Mouse (Mus musculus): ENCODE results near the gene Ctrc. TPM values are rescaled to one million over a fixed set of nuclear protein-coding genes. Genes with fewer than 3 reads are reported as not detected.

Gene Ctrc
- total and polyA plus RNA-seq, 3 experiments: not detected

DNA sequence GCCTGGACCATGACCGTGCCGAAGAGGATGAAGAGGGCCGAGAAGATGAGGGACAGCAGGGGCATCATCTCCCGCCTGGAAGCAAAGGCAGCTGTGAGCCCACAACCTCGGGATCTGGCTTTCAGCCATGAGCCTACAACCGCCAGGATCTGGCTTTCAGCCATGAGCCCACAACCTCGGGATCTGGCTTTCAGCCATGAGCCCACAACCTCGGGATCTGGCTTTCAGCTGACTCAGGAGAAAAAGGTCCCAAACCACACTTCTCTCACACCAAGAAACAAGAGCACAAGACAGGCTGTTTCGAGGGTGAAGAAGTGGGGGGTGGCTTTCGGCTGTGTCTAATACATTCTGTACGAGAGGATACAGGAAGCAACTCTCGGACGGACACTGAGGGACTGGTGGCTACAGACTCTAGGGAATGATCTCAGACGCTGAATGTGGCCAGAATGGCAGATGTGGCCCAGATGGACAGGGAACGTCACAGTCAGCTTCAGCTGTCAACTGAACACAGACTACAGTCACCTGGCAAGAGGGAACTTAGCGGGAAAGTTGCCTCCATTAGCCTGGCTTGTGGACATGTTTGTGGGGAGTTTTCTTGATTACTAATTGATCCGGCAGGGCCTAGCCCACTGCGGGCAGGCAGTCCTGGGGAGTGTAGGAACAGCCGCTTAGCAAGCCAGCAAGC is 79.3 kb downstream of the Ctrc start:
- DNase-seq (ENCODE audit: low spot score) (no peak), ATAC-seq (ENCODE audit: extremely low read depth, insufficient number of reproducible peaks, low FRiP score, poor library complexity, severe bottlenecking) (no peak)
- Histone ChIP-seq H3K27me3 (ENCODE audit: insufficient read depth, low read length) (no peaks in the 10 kb centered on the region), H3K4me1 (ENCODE audit: insufficient read depth, low read depth, low read length) (peaks cover 62% of the 10 kb centered on the region), H3K4me3 (ENCODE audit: low read depth, low read length) (peak overlapping the region; percentile 51; the same call in 1 of the 2 replicates), H3K9me3 (replicated peaks) (no peaks in the 10 kb centered on the region), H3K36me3 (replicated peaks) (peaks cover 94% of the 10 kb centered on the region)
- TF ChIP-seq TAL1 (conservative IDR thresholded peaks at IDR 0.05; ENCODE audit: low read depth, low read length) (no peak), POLR2AphosphoS5 (IDR thresholded peaks at IDR 0.05; ENCODE audit: insufficient replicate concordance, low read depth, low read length) (no peak), CTCF (IDR thresholded peaks at IDR 0.05; ENCODE audit: low read depth, low read length) (no peak), GATA1 (IDR thresholded peaks at IDR 0.05; ENCODE audit: borderline replicate concordance, low read length) (no peak), GATA2 (IDR thresholded peaks at IDR 0.05; ENCODE audit: borderline replicate concordance, low read depth, low read length) (no peak)

- Histone ChIP-seq H3K27me3 (ENCODE audit: insufficient read depth, low read length) (no peaks in the 10 kb centered on the region), H3K9me3 (replicated peaks) (no peaks in the 10 kb centered on the region), H3K4me1 (ENCODE audit: insufficient read depth, low read depth, low read length) (peaks cover 60% of the 10 kb centered on the region), H3K36me3 (replicated peaks) (peaks cover 97% of the 10 kb centered on the region), H3K4me3 (ENCODE audit: low read depth, low read length) (peak overlapping the region; percentile 51; the same call in 1 of the 2 replicates)
- peak; percentile 62 for ATAC-seq (ENCODE audit: extremely low read depth, insufficient number of reproducible peaks, low FRiP score, poor library complexity, severe bottlenecking)
- TF ChIP-seq TAL1 (conservative IDR thresholded peaks at IDR 0.05; ENCODE audit: low read depth, low read length) (no peak), POLR2AphosphoS5 (IDR thresholded peaks at IDR 0.05; ENCODE audit: insufficient replicate concordance, low read depth, low read length) (no peak), CTCF (IDR thresholded peaks at IDR 0.05; ENCODE audit: low read depth, low read length) (no peak), GATA2 (IDR thresholded peaks at IDR 0.05; ENCODE audit: borderline replicate concordance, low read depth, low read length) (no peak), GATA1 (IDR thresholded peaks at IDR 0.05; ENCODE audit: borderline replicate concordance, low read length) (no peak)
- DNase-seq (ENCODE audit: low spot score): peak; percentile 65
Measured at GRCm38 (mm10) chr4:141766316-141766667, 79.9 kb downstream of the Ctrc start.

GRCm38 (mm10) chr4:141765008-141765407 is 81.2 kb downstream of the Ctrc start:
- H3K4me1 ChIP-seq (ENCODE audit: insufficient read depth, low read depth, low read length): peaks cover 52% of the 10 kb centered on the region
- H3K27me3 ChIP-seq (ENCODE audit: insufficient read depth, low read length): no peaks in the 10 kb centered on the region
- H3K9me3 ChIP-seq (replicated peaks): no peaks in the 10 kb centered on the region
- ATAC-seq (ENCODE audit: extremely low read depth, insufficient number of reproducible peaks, low FRiP score, poor library complexity, severe bottlenecking) (no peak), DNase-seq (ENCODE audit: low spot score) (no peak)
- H3K36me3 ChIP-seq (replicated peaks): peaks cover 95% of the 10 kb centered on the region
- H3K4me3 ChIP-seq (ENCODE audit: low read depth, low read length): no peak overlapping the region
- TF ChIP-seq TAL1 (conservative IDR thresholded peaks at IDR 0.05; ENCODE audit: low read depth, low read length) (no peak), GATA2 (IDR thresholded peaks at IDR 0.05; ENCODE audit: borderline replicate concordance, low read depth, low read length) (no peak), POLR2AphosphoS5 (IDR thresholded peaks at IDR 0.05; ENCODE audit: insufficient replicate concordance, low read depth, low read length) (no peak), GATA1 (IDR thresholded peaks at IDR 0.05; ENCODE audit: borderline replicate concordance, low read length) (no peak), CTCF (IDR thresholded peaks at IDR 0.05; ENCODE audit: low read depth, low read length) (no peak)

Other genes starting within 250 kb of the Ctrc start
- not detected in 2 replicates for gene Fblim1, start 240.3 kb downstream of the Ctrc start, total RNA-seq (2014; fragmentation: Nextera tagmentation)
- 0.11 TPM in 1 of 2 replicates, not detected in the other for gene Fblim1, start 240.3 kb downstream of the Ctrc start, total RNA-seq (2017)
- not detected in 2 replicates for gene Fblim1, start 240.3 kb downstream of the Ctrc start, polyA plus RNA-seq (2012)
- not detected in 2 replicates for gene Tmem82, start 227.7 kb downstream of the Ctrc start, total RNA-seq (2014; fragmentation: Nextera tagmentation)
- 0.11 TPM in 1 of 2 replicates, not detected in the other for gene Tmem82, start 227.7 kb downstream of the Ctrc start, total RNA-seq (2017)
- not detected in 2 replicates for gene Tmem82, start 227.7 kb downstream of the Ctrc start, polyA plus RNA-seq (2012)
- gene Slc25a34, start 222.5 kb downstream of the Ctrc start, total RNA-seq (2014; fragmentation: Nextera tagmentation): not detected in 2 replicates
- 0.12 and 0.16 TPM in 2 replicates for gene Slc25a34, start 222.5 kb downstream of the Ctrc start, total RNA-seq (2017)
- not detected in 2 replicates for gene Slc25a34, start 222.5 kb downstream of the Ctrc start, polyA plus RNA-seq (2012)
- gene Plekhm2, start 181.5 kb downstream of the Ctrc start, total RNA-seq (2014; fragmentation: Nextera tagmentation): 20.2 and 29.0 TPM in 2 replicates
- 7.5 and 8.3 TPM in 2 replicates for gene Plekhm2, start 181.5 kb downstream of the Ctrc start, total RNA-seq (2017)
- 20.0 and 21.5 TPM in 2 replicates for gene Plekhm2, start 181.5 kb downstream of the Ctrc start, polyA plus RNA-seq (2012)
- gene Rsc1a1, start 160.8 kb downstream of the Ctrc start, total RNA-seq (2014; fragmentation: Nextera tagmentation): 15.0 and 22.3 TPM in 2 replicates
- gene Rsc1a1, start 160.8 kb downstream of the Ctrc start, total RNA-seq (2017): 7.3 and 9.9 TPM in 2 replicates
- gene Rsc1a1, start 160.8 kb downstream of the Ctrc start, polyA plus RNA-seq (2012): 2.4 TPM in 1 of 2 replicates, not detected in the other
- gene Ddi2, start 122.9 kb downstream of the Ctrc start, total RNA-seq (2014; fragmentation: Nextera tagmentation): 40.8 and 45.4 TPM in 2 replicates
- gene Ddi2, start 122.9 kb downstream of the Ctrc start, total RNA-seq (2017): 25.6 and 27.9 TPM in 2 replicates
- gene Ddi2, start 122.9 kb downstream of the Ctrc start, polyA plus RNA-seq (2012): 13.2 and 17.8 TPM in 2 replicates
- gene Agmat, start 99.7 kb downstream of the Ctrc start, total RNA-seq (2014; fragmentation: Nextera tagmentation): not detected in 2 replicates
- 0.05 TPM in 1 of 2 replicates, not detected in the other for gene Agmat, start 99.7 kb downstream of the Ctrc start, total RNA-seq (2017)
- gene Agmat, start 99.7 kb downstream of the Ctrc start, polyA plus RNA-seq (2012): 0.04 TPM in 1 of 2 replicates, not detected in the other
- 9.9 and 12.1 TPM in 2 replicates for gene Dnajc16, start 55.4 kb downstream of the Ctrc start, total RNA-seq (2014; fragmentation: Nextera tagmentation)
- gene Dnajc16, start 55.4 kb downstream of the Ctrc start, total RNA-seq (2017): 10.6 and 11.9 TPM in 2 replicates
- gene Dnajc16, start 55.4 kb downstream of the Ctrc start, polyA plus RNA-seq (2012): 2.7 and 2.9 TPM in 2 replicates
- gene Casp9, start 52.7 kb downstream of the Ctrc start, total RNA-seq (2014; fragmentation: Nextera tagmentation): 16.3 and 18.7 TPM in 2 replicates
- gene Casp9, start 52.7 kb downstream of the Ctrc start, total RNA-seq (2017): 25.7 and 30.1 TPM in 2 replicates
- 21.7 and 26.1 TPM in 2 replicates for gene Casp9, start 52.7 kb downstream of the Ctrc start, polyA plus RNA-seq (2012)
- not detected in 2 replicates for gene Cela2a, start 20.2 kb downstream of the Ctrc start, total RNA-seq (2014; fragmentation: Nextera tagmentation)
- gene Cela2a, start 20.2 kb downstream of the Ctrc start, total RNA-seq (2017): not detected in 2 replicates
- not detected in 2 replicates for gene Cela2a, start 20.2 kb downstream of the Ctrc start, polyA plus RNA-seq (2012)
- 30.8 and 31.9 TPM in 2 replicates for gene Efhd2, start 28.6 kb upstream of the Ctrc start, total RNA-seq (2014; fragmentation: Nextera tagmentation)
- gene Efhd2, start 28.6 kb upstream of the Ctrc start, total RNA-seq (2017): 37.3 and 44.1 TPM in 2 replicates
- gene Efhd2, start 28.6 kb upstream of the Ctrc start, polyA plus RNA-seq (2012): 56.1 and 59.5 TPM in 2 replicates
- not detected in 2 replicates for gene Fhad1, start 168.7 kb upstream of the Ctrc start, total RNA-seq (2014; fragmentation: Nextera tagmentation)
- gene Fhad1, start 168.7 kb upstream of the Ctrc start, total RNA-seq (2017): 0.11 TPM in 1 of 2 replicates, not detected in the other
- not detected in 2 replicates for gene Fhad1, start 168.7 kb upstream of the Ctrc start, polyA plus RNA-seq (2012)
- not detected in 2 replicates for gene Tmem51, start 237.9 kb upstream of the Ctrc start, total RNA-seq (2014; fragmentation: Nextera tagmentation)
- 0.05 TPM in 1 of 2 replicates, not detected in the other for gene Tmem51, start 237.9 kb upstream of the Ctrc start, total RNA-seq (2017)
- not detected in 2 replicates for gene Tmem51, start 237.9 kb upstream of the Ctrc start, polyA plus RNA-seq (2012)